In the genomic region with DNA sequence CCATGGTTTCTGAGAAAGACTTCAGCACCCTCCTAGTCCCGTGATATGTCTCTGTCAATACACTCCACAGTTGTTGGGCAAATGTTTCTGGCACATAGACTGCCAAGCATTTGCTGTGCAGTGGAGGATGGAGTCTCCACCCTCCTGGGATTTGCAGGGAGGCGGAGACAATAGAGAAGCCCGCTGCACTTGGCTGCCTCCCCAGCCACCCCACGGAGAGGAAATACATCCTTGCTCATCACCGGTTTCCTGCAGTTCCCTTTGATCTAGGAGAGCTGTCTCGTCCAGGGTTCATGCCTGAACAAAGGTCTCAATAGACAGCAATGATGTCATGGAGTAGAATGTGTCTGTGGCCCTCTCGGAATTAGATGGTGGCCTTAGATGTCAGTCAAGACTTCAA, we compare ENCODE assay signal across 9 mouse cellular contexts. TPM values are rescaled to one million over a fixed set of nuclear protein-coding genes. Genes with fewer than 3 reads are reported as not detected.
DNase-seq lines count a peak whose midpoint lies in the region; ATAC-seq lines count a peak whose summit lies in the region.
"Had no signal": no experiment of that assay in that cellular context is flagged by ENCODE, and none has a peak within 500 bp of the region (broad histone marks: within the 10 kb centered on the region; RNA-seq: fewer than 3 reads in every experiment).

No protein-coding gene starts in this region.

- no peaks in the 10 kb centered on the region for H3K9me3 ChIP-seq in midbrain, embryonic 11.5 days (ENCODE audit: control insufficient read depth, low read length)
- H3K9me3 ChIP-seq in midbrain, embryonic 15.5 days, result no peaks in the 10 kb centered on the region
- no peaks in the 10 kb centered on the region for H3K9me3 ChIP-seq in embryonic facial prominence, embryonic 15.5 days (replicated peaks)
- no peaks in the 10 kb centered on the region for H3K9me3 ChIP-seq in midbrain, embryonic 14.5 days (ENCODE audit: control insufficient read depth, low read length)

- no peak overlapping the region for H3K4me3 ChIP-seq in midbrain, embryonic 11.5 days (ENCODE audit: low read depth, low read length)
- H3K4me3 ChIP-seq in midbrain, embryonic 15.5 days, result no peak overlapping the region
- no peak overlapping the region for H3K4me3 ChIP-seq in embryonic facial prominence, embryonic 15.5 days (replicated peaks)
- no peak overlapping the region for H3K4me3 ChIP-seq in midbrain, embryonic 14.5 days (replicated peaks; ENCODE audit: low read depth, low read length)
- H3K4me3 ChIP-seq: left cerebral cortex, adult 2 months had no signal

- peak; percentile 42; the same call in 1 of the 2 replicates for ATAC-seq in midbrain, embryonic 11.5 days (ENCODE audit: low FRiP score)
- ATAC-seq in midbrain, embryonic 15.5 days (replicated peaks), result no peak
- ATAC-seq in embryonic facial prominence, embryonic 15.5 days (ENCODE audit: insufficient number of reproducible peaks, low FRiP score, low TSS enrichment, low read depth), result peak; percentile 60
- ATAC-seq in midbrain, embryonic 14.5 days (ENCODE audit: low FRiP score, low TSS enrichment), result no peak
- ATAC-seq in granulocyte monocyte progenitor cell, adult 5-6 weeks (replicated peaks; ENCODE audit: poor library complexity, severe bottlenecking), result no peak
- ATAC-seq in cerebellum, adult (ENCODE audit: insufficient number of reproducible peaks, low FRiP score, low TSS enrichment), result no peak

- no peaks in the 10 kb centered on the region for H3K36me3 ChIP-seq in midbrain, embryonic 11.5 days (ENCODE audit: control insufficient read depth, insufficient read depth, low read length)
- H3K36me3 ChIP-seq in midbrain, embryonic 15.5 days (replicated peaks), result no peaks in the 10 kb centered on the region
- peaks cover 3% of the 10 kb centered on the region; the same call in 1 of the 2 replicates for H3K36me3 ChIP-seq in embryonic facial prominence, embryonic 15.5 days
- no peaks in the 10 kb centered on the region for H3K36me3 ChIP-seq in midbrain, embryonic 14.5 days (ENCODE audit: control insufficient read depth, insufficient read depth, low read length)

- no peak overlapping the region for H3K4me2 ChIP-seq in midbrain, embryonic 11.5 days
- H3K4me2 ChIP-seq in midbrain, embryonic 15.5 days, result no peak overlapping the region
- H3K4me2 ChIP-seq in embryonic facial prominence, embryonic 15.5 days (replicated peaks), result peak overlapping the region; percentile 0; the same call in 1 of the 2 replicates
- H3K4me2 ChIP-seq in midbrain, embryonic 14.5 days (ENCODE audit: low read length), result no peak overlapping the region

- H3K27ac ChIP-seq in midbrain, embryonic 11.5 days (ENCODE audit: low read depth, low read length), result no peak overlapping the region
- H3K27ac ChIP-seq in midbrain, embryonic 15.5 days, result no peak overlapping the region
- peak overlapping the region; percentile 7 for H3K27ac ChIP-seq in embryonic facial prominence, embryonic 15.5 days (replicated peaks)
- no peak overlapping the region for H3K27ac ChIP-seq in midbrain, embryonic 14.5 days (replicated peaks; ENCODE audit: low read depth, low read length)
- H3K27ac ChIP-seq: left cerebral cortex, adult 2 months had no signal

- no peak overlapping the region for H3K9ac ChIP-seq in midbrain, embryonic 11.5 days (ENCODE audit: low read length)
- H3K9ac ChIP-seq in midbrain, embryonic 15.5 days, result no peak overlapping the region
- H3K9ac ChIP-seq in embryonic facial prominence, embryonic 15.5 days, result no peak overlapping the region
- H3K9ac ChIP-seq in midbrain, embryonic 14.5 days (replicated peaks; ENCODE audit: low read length), result no peak overlapping the region

- H3K27me3 ChIP-seq in midbrain, embryonic 11.5 days (ENCODE audit: control insufficient read depth, insufficient read depth, low read length), result peaks cover 3% of the 10 kb centered on the region; the same call in 1 of the 2 replicates
- peaks cover 12% of the 10 kb centered on the region for H3K27me3 ChIP-seq in midbrain, embryonic 15.5 days (replicated peaks)
- no peaks in the 10 kb centered on the region for H3K27me3 ChIP-seq in embryonic facial prominence, embryonic 15.5 days
- H3K27me3 ChIP-seq in midbrain, embryonic 14.5 days (ENCODE audit: control insufficient read depth, insufficient read depth, low read length), result peaks cover 17% of the 10 kb centered on the region

- 11% methylated on average over 7 of the region's 7 CpGs for WGBS in midbrain, embryonic 11.5 days
- 9% methylated on average over 7 of the region's 7 CpGs for WGBS in midbrain, embryonic 15.5 days
- WGBS in embryonic facial prominence, embryonic 15.5 days, result 11% methylated on average over 7 of the region's 7 CpGs
- 5% methylated on average over 7 of the region's 7 CpGs for WGBS in midbrain, embryonic 14.5 days

- peaks cover 6% of the 10 kb centered on the region; the same call in 1 of the 2 replicates for H3K4me1 ChIP-seq in midbrain, embryonic 11.5 days (ENCODE audit: control insufficient read depth, insufficient read depth, low read length)
- H3K4me1 ChIP-seq in midbrain, embryonic 15.5 days, result peaks cover 13% of the 10 kb centered on the region
- peaks cover 56% of the 10 kb centered on the region for H3K4me1 ChIP-seq in embryonic facial prominence, embryonic 15.5 days
- peaks cover 9% of the 10 kb centered on the region; the same call in 1 of the 2 replicates for H3K4me1 ChIP-seq in midbrain, embryonic 14.5 days (ENCODE audit: control insufficient read depth, insufficient read depth, low read length)

- DNase-seq in midbrain, embryonic 11.5 days (ENCODE audit: low spot score, missing footprints), result peak; percentile 87
- peak; percentile 89 for DNase-seq in NIH3T3 (ENCODE audit: low read depth)
- DNase-seq in induced T-regulatory cell, adult 2 months (ENCODE audit: low read depth), result peak; percentile 9
- peak; percentile 64 for DNase-seq in midbrain, embryonic 14.5 days

RNA-seq across cellular contexts. Expression of gene Gxylt2, which starts 4.9 kb away (rescaled TPM):
- 3.3 and 3.8 TPM in 2 replicates for polyA plus RNA-seq in midbrain, embryonic 11.5 days (2014; fragmentation: Nextera tagmentation; extraction: Ambion mirVana)
- polyA plus RNA-seq in midbrain, embryonic 15.5 days (2015; fragmentation: Nextera tagmentation; extraction: Ambion mirVana), result 1.2 and 1.6 TPM in 2 replicates
- polyA plus RNA-seq in embryonic facial prominence, embryonic 15.5 days (2015; fragmentation: Nextera tagmentation; extraction: Ambion mirVana), result 33.4 and 36.4 TPM in 2 replicates
- 0.53 and 1.2 TPM in 2 replicates for polyA plus RNA-seq in midbrain, embryonic 14.5 days (2014; fragmentation: Nextera tagmentation; extraction: Ambion mirVana)
- not detected in 2 replicates for total RNA-seq in granulocyte monocyte progenitor cell, adult 5-6 weeks (2014; fragmentation: Nextera tagmentation)
- total RNA-seq in granulocyte monocyte progenitor cell, adult 5-6 weeks (2017), result not detected in 2 replicates

RNA-seq across cellular contexts. Expression of gene Shq1, which starts 38.5 kb away (rescaled TPM):
- 18.0 and 18.9 TPM in 2 replicates for polyA plus RNA-seq in midbrain, embryonic 11.5 days (2014; fragmentation: Nextera tagmentation; extraction: Ambion mirVana)
- 9.2 and 10.7 TPM in 2 replicates for polyA plus RNA-seq in midbrain, embryonic 15.5 days (2015; fragmentation: Nextera tagmentation; extraction: Ambion mirVana)
- polyA plus RNA-seq in embryonic facial prominence, embryonic 15.5 days (2015; fragmentation: Nextera tagmentation; extraction: Ambion mirVana), result 15.1 TPM in 2 replicates
- 8.5 and 9.6 TPM in 2 replicates for polyA plus RNA-seq in midbrain, embryonic 14.5 days (2014; fragmentation: Nextera tagmentation; extraction: Ambion mirVana)
- total RNA-seq in granulocyte monocyte progenitor cell, adult 5-6 weeks (2014; fragmentation: Nextera tagmentation), result 16.4 and 17.8 TPM in 2 replicates
- total RNA-seq in granulocyte monocyte progenitor cell, adult 5-6 weeks (2017), result 14.4 and 28.5 TPM in 2 replicates

Comparison
In these comparisons a context has a peak if more than half of its experiments do, and no peak if none do; other contexts are left out.
1. ATAC-seq: peak in midbrain, embryonic 11.5 days (single experiment) and embryonic facial prominence, embryonic 15.5 days (single experiment); none in midbrain, embryonic 15.5 days (single experiment), midbrain, embryonic 14.5 days (single experiment), granulocyte monocyte progenitor cell, adult 5-6 weeks (single experiment) and cerebellum, adult (single experiment).
2. DNase-seq: peak in every context shown above with its lines; median percentile 89 in NIH3T3; 87 in midbrain, embryonic 11.5 days; 64 in midbrain, embryonic 14.5 days; 9 in induced T-regulatory cell, adult 2 months.